Mouse (Mus musculus): Measurements from ENCODE around the gene Klhdc4. TPM values are rescaled to one million over a fixed set of nuclear protein-coding genes. Genes with fewer than 3 reads are reported as not detected.

Gene Klhdc4
- total RNA-seq, 4 experiments from 2014 or later: 9.9 to 12.4 (median 11.0) TPM

GRCm38 (mm10) chr8:121809524-121810155 lies 19.7 kb downstream of the Klhdc4 start:
- DNase-seq (ENCODE audit: low spot score in 2 of 2): no peak

GRCm38 (mm10) chr8:121808032-121808431 lies 21.3 kb downstream of the Klhdc4 start:
- no peak for DNase-seq (ENCODE audit: low spot score in 2 of 2)

- no peak for DNase-seq (ENCODE audit: low spot score in 2 of 2)
Measured at GRCm38 (mm10) chr8:121806126-121806525, 23.2 kb downstream of the Klhdc4 start.

GRCm38 (mm10) chr8:121804829-121805228 lies 24.5 kb downstream of the Klhdc4 start:
- no peak for DNase-seq (ENCODE audit: low spot score in 2 of 2)

GRCm38 (mm10) chr8:121798401-121798800 lies 31.0 kb downstream of the Klhdc4 start:
- no peak for DNase-seq (ENCODE audit: low spot score in 2 of 2)

- no peak for DNase-seq (ENCODE audit: low spot score in 2 of 2)
Measured at GRCm38 (mm10) chr8:121796406-121796805, 33.0 kb downstream of the Klhdc4 start.

- no peak for DNase-seq (ENCODE audit: low spot score in 2 of 2)
Measured at GRCm38 (mm10) chr8:121795461-121795860, 33.9 kb downstream of the Klhdc4 start.

GRCm38 (mm10) chr8:121794151-121794550 lies 35.2 kb downstream of the Klhdc4 start:
- DNase-seq (ENCODE audit: low spot score in 2 of 2): no peak

GRCm38 (mm10) chr8:121792627-121793026 lies 36.7 kb downstream of the Klhdc4 start:
- no peak for DNase-seq (ENCODE audit: low spot score in 2 of 2)

- no peak for DNase-seq (ENCODE audit: low spot score in 2 of 2)
Measured at GRCm38 (mm10) chr8:121792159-121792558, 37.2 kb downstream of the Klhdc4 start.

- no peak for DNase-seq (ENCODE audit: low spot score in 2 of 2)
Measured at GRCm38 (mm10) chr8:121788786-121789185, 40.6 kb downstream of the Klhdc4 start.

- DNase-seq (ENCODE audit: low spot score in 2 of 2): no peak
Measured at GRCm38 (mm10) chr8:121786542-121786941, 42.8 kb downstream of the Klhdc4 start.

- DNase-seq (ENCODE audit: low spot score in 2 of 2): no peak
Measured at GRCm38 (mm10) chr8:121782493-121782892, 46.9 kb downstream of the Klhdc4 start.

GRCm38 (mm10) chr8:121773876-121774275 lies 55.5 kb downstream of the Klhdc4 start:
- no peak for DNase-seq (ENCODE audit: low spot score in 2 of 2)

- no peak for DNase-seq (ENCODE audit: low spot score in 2 of 2)
Measured at GRCm38 (mm10) chr8:121770845-121771752, 58.3 kb downstream of the Klhdc4 start.

GRCm38 (mm10) chr8:121769621-121770020 lies 59.7 kb downstream of the Klhdc4 start:
- DNase-seq (ENCODE audit: low spot score in 2 of 2): no peak

- no peak for DNase-seq (ENCODE audit: low spot score in 2 of 2)
Measured at GRCm38 (mm10) chr8:121769095-121769494, 60.3 kb downstream of the Klhdc4 start.

GRCm38 (mm10) chr8:121765594-121766138 lies 63.7 kb downstream of the Klhdc4 start:
- DNase-seq (ENCODE audit: low spot score in 2 of 2): peak; percentile 12 to 14

GRCm38 (mm10) chr8:121763700-121764013 lies 65.7 kb downstream of the Klhdc4 start:
- no peak for DNase-seq (ENCODE audit: low spot score in 2 of 2)

GRCm38 (mm10) chr8:121762999-121763699 lies 66.2 kb downstream of the Klhdc4 start:
- no peak for DNase-seq (ENCODE audit: low spot score in 2 of 2)

- DNase-seq (ENCODE audit: low spot score in 2 of 2): no peak
Measured at GRCm38 (mm10) chr8:121761480-121761879, 67.9 kb downstream of the Klhdc4 start.

- no peak for DNase-seq (ENCODE audit: low spot score in 2 of 2)
Measured at GRCm38 (mm10) chr8:121760484-121760883, 68.9 kb downstream of the Klhdc4 start.
